Mouse (Mus musculus) 416B (cell line): ENCODE data around the gene H2afj.

Experiments
- DNase-seq: peaks from one replicate; pipeline ENCODE4 v3.0.0; 2011; ENCODE audit warnings: low read depth

Gene H2afj

GRCm38 (mm10) chr6:136847790-136848189 lies 39.7 kb downstream of the H2afj start:
- DNase-seq: peak; percentile 57

DNA sequence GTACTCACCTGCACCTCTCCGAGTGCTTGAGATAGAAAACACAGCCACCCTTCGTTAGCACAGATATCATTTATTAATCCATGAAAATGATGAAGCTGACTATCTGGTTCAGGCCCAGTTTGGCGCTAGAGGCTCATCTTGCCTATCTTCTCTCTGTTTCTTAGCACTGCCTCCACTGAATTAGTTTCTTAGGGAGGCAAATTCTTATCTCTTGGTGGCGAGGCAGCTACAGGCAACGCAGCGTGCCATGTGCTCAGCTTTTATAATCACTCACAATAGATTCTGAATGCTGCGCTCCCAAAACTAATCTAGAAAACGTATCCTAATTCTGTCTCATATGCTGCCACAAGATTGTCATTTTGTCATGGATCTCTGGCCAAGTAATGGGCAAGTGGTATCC lies 40.4 kb downstream of the H2afj start:
- DNase-seq: no peak

DNA sequence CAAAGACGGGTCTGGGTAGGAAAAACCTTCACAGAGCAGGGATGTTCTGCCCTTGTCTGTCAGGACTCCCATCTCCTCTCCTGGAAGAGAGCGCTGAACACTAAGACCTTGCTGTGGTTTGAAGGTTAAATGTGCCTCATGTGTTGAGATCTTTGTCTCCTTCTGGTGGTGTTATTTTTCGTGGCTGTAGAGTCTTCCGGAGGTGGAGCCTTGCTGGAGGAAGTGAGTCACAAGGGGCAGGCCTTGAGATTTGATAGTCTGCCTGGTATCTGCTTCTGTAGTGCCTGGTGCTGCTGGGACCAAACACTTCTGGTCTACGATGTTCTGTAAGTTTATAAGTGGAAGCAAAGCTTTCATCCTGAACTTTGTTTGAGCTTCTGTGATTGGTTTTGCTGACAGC lies 40.9 kb downstream of the H2afj start:
- peak; percentile 60 for DNase-seq

- no peak for DNase-seq
Observed at GRCm38 (mm10) chr6:136850267-136850666, 42.2 kb downstream of the H2afj start.

- DNase-seq: no peak
Observed at GRCm38 (mm10) chr6:136852348-136852747, 44.3 kb downstream of the H2afj start.

- peak; percentile 32 for DNase-seq
Observed at GRCm38 (mm10) chr6:136852762-136853161, 44.7 kb downstream of the H2afj start.

DNA sequence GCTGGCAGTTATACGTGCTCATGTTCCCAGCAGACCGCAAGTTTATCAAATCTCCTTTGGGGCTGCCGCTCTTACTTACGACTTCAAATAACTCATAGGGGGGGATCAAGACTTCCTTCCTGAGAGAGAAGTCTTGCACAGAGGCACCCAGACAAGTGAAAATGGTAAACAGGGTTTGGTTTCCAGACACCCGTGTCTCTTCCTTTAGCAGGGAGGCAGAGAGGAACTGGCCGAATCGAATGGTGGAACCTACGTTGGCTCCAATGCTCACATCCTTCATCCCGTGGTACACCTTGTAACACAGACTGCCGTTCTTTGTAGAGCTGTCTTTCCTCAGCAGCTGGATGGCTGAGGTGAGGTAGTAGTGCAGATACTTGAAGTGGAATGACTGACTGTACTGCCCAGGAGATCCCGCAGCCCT lies 46.3 kb downstream of the H2afj start:
- DNase-seq: no peak

DNA sequence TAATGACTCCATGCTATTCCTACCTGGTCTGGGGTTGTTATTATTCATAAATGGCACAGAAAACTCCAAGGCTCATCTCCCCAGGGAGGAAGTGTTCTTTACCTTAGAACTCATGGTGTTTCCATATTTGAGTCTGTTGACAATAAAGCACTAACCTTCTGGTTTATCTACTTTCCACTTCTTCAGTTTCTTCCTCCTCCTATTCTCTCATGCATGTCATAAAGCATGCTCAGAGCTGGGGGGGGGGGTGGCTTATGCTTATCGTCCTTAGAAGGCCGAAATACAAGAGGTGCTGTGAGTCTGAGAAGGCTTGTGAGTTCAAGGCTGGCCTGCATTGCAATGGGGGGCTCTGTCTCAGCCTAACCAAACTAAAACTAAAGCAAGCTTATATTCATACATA lies 47.1 kb downstream of the H2afj start:
- DNase-seq: no peak

DNA sequence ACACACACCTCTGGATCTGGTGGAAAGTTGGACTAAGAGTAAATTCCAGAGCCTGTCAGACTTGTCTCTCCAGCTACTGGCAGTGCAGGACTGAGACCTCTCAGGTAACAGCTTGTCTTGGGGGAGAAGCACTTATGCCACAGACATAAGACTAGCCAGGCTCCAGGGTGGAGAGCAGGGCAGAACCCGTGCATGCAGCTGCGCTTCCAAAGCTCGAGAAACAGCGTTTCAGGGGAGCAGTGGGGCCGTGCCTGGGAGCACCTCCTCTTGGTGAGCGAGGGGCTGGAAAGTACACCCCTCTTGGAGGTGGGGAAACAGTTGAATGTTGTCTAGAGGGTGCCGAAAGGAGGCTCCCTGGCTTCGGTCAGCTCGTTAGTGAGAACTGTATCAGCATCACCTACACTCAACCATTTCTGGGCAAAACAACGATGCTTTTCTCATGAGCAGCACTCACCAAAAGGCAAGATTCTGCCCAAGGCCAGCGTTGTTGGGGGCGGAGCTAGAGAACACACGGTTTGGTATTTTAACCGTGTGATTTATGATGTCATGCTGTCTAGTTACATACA lies 48.1 kb downstream of the H2afj start:
- no peak for DNase-seq

- peak; percentile 78 for DNase-seq
Observed at GRCm38 (mm10) chr6:136857186-136857872, 49.3 kb downstream of the H2afj start, which contains the start of gene Art4. Gene Art4, minus strand, starts transcription at chr6:136857733.

- DNase-seq: no peak
Observed at GRCm38 (mm10) chr6:136857873-136858260, 49.8 kb downstream of the H2afj start.

- DNase-seq: peak; percentile 21
Observed at GRCm38 (mm10) chr6:136858420-136858819, 50.4 kb downstream of the H2afj start.
